Mouse (Mus musculus): ENCODE results near the gene Akt2. TPM values are rescaled to one million over a fixed set of nuclear protein-coding genes. Genes with fewer than 3 reads are reported as not detected.

The Akt2 gene
- polyA plus RNA-seq (2015; fragmentation: Nextera tagmentation; extraction: Ambion mirVana): 46.8 and 47.0 TPM in 2 replicates

GRCm38 (mm10) chr7:27591266-27592216 lies at the start of gene Akt2:
Gene Akt2 (plus strand): TSS chr7:27591552.

GRCm38 (mm10) chr7:27552931-27553513 lies 38.3 kb upstream of the Akt2 start, which contains the start of the genes Pld3 and 2310022A10Rik:
Gene Pld3 (minus strand): TSS chr7:27553218.
Gene 2310022A10Rik (plus strand): TSS chr7:27553233.

DNA sequence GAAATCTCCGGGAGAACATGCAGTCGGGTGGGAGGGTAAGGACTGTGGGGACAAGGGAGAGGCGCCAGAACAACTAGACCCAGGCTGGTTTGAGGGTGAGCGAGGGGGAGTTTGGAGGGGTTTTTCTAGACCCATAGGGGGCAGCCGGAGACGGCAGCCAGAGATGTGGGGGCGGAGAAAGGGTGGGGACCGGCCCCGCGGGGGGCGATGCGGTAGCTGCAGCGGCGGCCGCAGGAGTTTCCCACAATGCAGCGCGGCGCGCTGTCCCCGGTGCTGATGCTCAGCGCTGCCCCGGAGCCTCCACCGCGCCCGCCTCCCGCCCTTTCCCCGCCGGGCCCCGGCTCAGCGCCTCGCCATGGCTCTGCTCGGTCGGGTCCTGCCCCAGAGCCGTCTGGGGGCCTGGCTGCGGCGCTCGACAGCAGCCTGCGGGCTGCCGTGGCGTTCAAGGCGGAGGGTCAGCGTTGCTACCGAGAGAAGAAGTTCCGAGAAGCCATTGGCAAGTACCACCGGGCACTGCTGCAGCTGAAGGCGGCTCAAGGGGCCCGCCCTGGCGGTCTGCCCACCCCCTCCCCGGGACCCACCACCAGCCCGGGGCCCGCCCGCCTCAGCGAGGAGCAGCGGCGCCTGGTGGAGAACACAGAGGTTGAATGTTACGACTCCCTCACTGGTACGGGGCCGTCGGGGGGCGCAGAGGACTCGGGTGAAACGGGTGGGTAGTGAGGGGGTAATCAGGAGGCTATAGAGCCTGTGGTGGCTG lies 62.5 kb downstream of the Akt2 start, which contains the start of gene Ttc9b:
Ttc9b (plus strand) TSS at position 235 of the 757 bp plus-strand sequence.

DNA sequence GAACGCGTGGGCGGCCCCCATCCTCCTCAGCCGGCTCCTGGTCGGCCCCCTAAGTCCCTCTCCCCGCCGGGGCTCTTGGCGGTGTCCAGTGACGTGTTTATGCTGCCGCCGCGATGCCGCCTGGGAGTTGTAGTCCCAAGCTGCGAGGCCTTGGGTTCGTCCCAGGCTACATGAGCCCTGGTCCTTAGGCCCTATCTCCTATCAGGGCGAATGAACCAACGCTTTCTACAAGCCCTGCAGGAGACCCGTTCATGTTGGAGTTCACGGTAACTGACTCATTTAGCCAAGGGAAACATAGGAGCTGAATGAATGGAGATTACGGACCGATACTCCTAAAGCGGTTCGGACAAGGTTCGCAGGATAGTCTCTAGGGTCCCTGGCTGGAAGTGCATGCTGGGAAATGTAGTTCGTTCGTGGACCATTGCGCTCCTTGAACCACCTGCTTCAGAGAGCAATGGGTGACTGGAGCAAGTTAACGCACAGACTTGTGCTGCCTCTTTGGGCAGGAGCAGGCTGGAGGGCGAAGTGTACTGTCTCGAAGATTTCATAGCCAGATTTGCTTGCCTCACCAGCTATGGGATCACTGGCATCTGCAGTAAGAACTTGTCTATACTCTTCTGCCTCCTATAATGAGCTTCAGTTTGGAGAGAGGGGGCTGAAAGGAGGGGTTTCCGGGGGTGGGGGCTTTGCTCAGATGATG lies 83.3 kb downstream of the Akt2 start, which contains the start of gene Map3k10:
Map3k10 (minus strand) TSS at position 77 of the 700 bp plus-strand sequence.

GRCm38 (mm10) chr7:27688815-27689612 lies 97.7 kb downstream of the Akt2 start, which contains the start of gene Zfp607b:
Gene Zfp607b (plus strand): TSS chr7:27689340.

Other genes with a start within 250 kb of the Akt2 start
- 16.3 and 17.5 TPM in 2 replicates for gene Shkbp1, start 235.5 kb upstream of the Akt2 start, polyA plus RNA-seq (2015; fragmentation: Nextera tagmentation; extraction: Ambion mirVana)
- not detected in 2 replicates for gene Gm20479, start 234.1 kb upstream of the Akt2 start, polyA plus RNA-seq (2015; fragmentation: Nextera tagmentation; extraction: Ambion mirVana)
- gene Sptbn4, start 143.9 kb upstream of the Akt2 start, polyA plus RNA-seq (2015; fragmentation: Nextera tagmentation; extraction: Ambion mirVana): 4.6 and 4.8 TPM in 2 replicates
- 25.8 TPM in 2 replicates for gene Blvrb, start 143.6 kb upstream of the Akt2 start, polyA plus RNA-seq (2015; fragmentation: Nextera tagmentation; extraction: Ambion mirVana)
- 7.0 and 7.1 TPM in 2 replicates for gene Sertad3, start 117.8 kb upstream of the Akt2 start, polyA plus RNA-seq (2015; fragmentation: Nextera tagmentation; extraction: Ambion mirVana)
- gene Sertad1, start 104.6 kb upstream of the Akt2 start, polyA plus RNA-seq (2015; fragmentation: Nextera tagmentation; extraction: Ambion mirVana): 13.0 and 13.5 TPM in 2 replicates
- 11.1 and 14.5 TPM in 2 replicates for gene Prx, start 92.2 kb upstream of the Akt2 start, polyA plus RNA-seq (2015; fragmentation: Nextera tagmentation; extraction: Ambion mirVana)
- gene Hipk4, start 68.3 kb upstream of the Akt2 start, polyA plus RNA-seq (2015; fragmentation: Nextera tagmentation; extraction: Ambion mirVana): 3.5 and 3.6 TPM in 2 replicates
- gene Pld3, start 38.3 kb upstream of the Akt2 start, polyA plus RNA-seq (2015; fragmentation: Nextera tagmentation; extraction: Ambion mirVana): 287 and 317 TPM in 2 replicates
- gene 2310022A10Rik, start 38.3 kb upstream of the Akt2 start, polyA plus RNA-seq (2015; fragmentation: Nextera tagmentation; extraction: Ambion mirVana): 27.1 and 27.5 TPM in 2 replicates
- 171 and 182 TPM in 2 replicates for gene Ttc9b, start 62.4 kb downstream of the Akt2 start, polyA plus RNA-seq (2015; fragmentation: Nextera tagmentation; extraction: Ambion mirVana)
- 27.5 and 30.3 TPM in 2 replicates for gene Map3k10, start 83.0 kb downstream of the Akt2 start, polyA plus RNA-seq (2015; fragmentation: Nextera tagmentation; extraction: Ambion mirVana)
- gene Zfp607b, start 97.8 kb downstream of the Akt2 start, polyA plus RNA-seq (2015; fragmentation: Nextera tagmentation; extraction: Ambion mirVana): 9.3 and 9.7 TPM in 2 replicates
- gene Zfp60, start 139.8 kb downstream of the Akt2 start, polyA plus RNA-seq (2015; fragmentation: Nextera tagmentation; extraction: Ambion mirVana): 44.0 and 44.3 TPM in 2 replicates
- gene Zfp626, start 215.6 kb downstream of the Akt2 start, polyA plus RNA-seq (2015; fragmentation: Nextera tagmentation; extraction: Ambion mirVana): 1.5 and 1.7 TPM in 2 replicates
- 5.8 and 6.1 TPM in 2 replicates for gene Zfp59, start 247.1 kb downstream of the Akt2 start, polyA plus RNA-seq (2015; fragmentation: Nextera tagmentation; extraction: Ambion mirVana)